ENCODE assay signal across 10 mouse cellular contexts in the genomic region with DNA sequence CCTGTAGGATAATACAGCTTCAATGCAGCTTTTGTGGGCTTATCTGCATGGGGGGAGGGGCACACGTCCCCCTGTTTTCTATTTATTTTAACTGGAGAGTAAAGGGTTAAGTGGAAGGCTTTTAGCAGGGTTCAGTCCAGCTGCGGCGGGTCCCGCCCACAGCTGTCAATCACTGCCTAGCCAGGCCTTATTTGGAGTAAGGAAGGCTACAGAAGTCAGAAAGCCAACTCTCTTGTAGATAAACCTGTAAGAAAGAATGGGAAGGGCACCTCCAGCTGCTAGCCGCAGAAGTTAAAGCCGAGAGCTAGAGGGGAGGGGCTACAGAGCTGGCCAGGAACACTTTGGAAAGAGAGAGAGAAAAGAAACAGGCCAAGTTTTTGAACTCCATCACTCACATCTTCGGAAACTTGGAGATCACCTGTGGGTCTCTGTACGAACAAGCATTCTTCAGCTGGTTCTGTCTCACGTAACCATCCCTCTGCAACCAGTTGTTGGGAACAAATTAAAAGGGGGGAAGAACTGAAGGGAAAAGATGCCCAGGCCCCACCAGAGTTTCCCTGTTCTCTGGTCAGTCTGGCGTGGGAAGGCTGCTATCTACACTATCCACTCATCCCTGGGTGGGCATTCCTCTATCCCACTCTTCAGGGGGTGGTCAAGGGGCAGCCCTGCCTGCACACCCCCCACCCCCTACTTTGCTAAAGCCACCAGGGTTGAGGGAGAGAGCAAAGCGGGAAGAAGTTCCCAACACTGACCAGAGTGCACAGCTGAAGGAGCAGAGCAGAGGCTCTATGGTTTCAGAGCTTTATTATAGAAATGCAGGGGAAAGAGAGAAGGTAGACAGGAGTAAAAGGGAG.
DNase-seq lines count a peak whose midpoint lies in the region; ATAC-seq and TF ChIP-seq lines count a peak whose summit lies in the region.
"Had no signal": no experiment of that assay in that cellular context is flagged by ENCODE, and none has a peak within 500 bp of the region (broad histone marks: within the 10 kb centered on the region; RNA-seq: fewer than 3 reads in every experiment).

No protein-coding gene starts in this region.

- 0 out of 2 replicates have a peak, but pooled peaks cover 2% of the 10 kb centered on the region for H3K4me1 ChIP-seq in forebrain, embryonic 14.5 days (ENCODE audit: control insufficient read depth, insufficient read depth, low read length)
- peaks cover 7% of the 10 kb centered on the region; the same call in 1 of the 2 replicates for H3K4me1 ChIP-seq in stomach, embryonic 14.5 days (ENCODE audit: control insufficient read depth, insufficient read depth, low read length)

- H3K4me2 ChIP-seq in forebrain, embryonic 14.5 days (ENCODE audit: low read length), result no peak overlapping the region
- peak overlapping the region; percentile 6; the same call in 1 of the 2 replicates for H3K4me2 ChIP-seq in stomach, embryonic 14.5 days (replicated peaks; ENCODE audit: low read depth, low read length)

- H3K27me3 ChIP-seq in forebrain, embryonic 14.5 days (replicated peaks; ENCODE audit: control insufficient read depth, insufficient read depth, low read length), result no peaks in the 10 kb centered on the region
- H3K27me3 ChIP-seq in stomach, embryonic 14.5 days (ENCODE audit: control insufficient read depth, insufficient read depth, low read length), result no peaks in the 10 kb centered on the region

- no peak for TF ChIP-seq CTCF in gastrocnemius, adult 2 months (IDR thresholded peaks at IDR 0.05)

- DNase-seq in kidney, postnatal 10 days, result peak; percentile 9
- no peak for DNase-seq in kidney, postnatal 25 days
- DNase-seq in forebrain, embryonic 14.5 days (ENCODE audit: low spot score), result peak; percentile 32
- peak; percentile 6 for DNase-seq in liver
- DNase-seq in gastrocnemius, adult 2 months, result no peak
- no peak for DNase-seq in cerebellum, adult 9-10 months
- DNase-seq in gastrocnemius, postnatal 10 days, result no peak
- DNase-seq: cerebellum, postnatal 36 days had no signal

- no peak overlapping the region for H3K4me3 ChIP-seq in forebrain, embryonic 14.5 days (ENCODE audit: low read depth, low read length)
- H3K4me3 ChIP-seq in stomach, embryonic 14.5 days (ENCODE audit: low read depth, low read length), result no peak overlapping the region
- H3K4me3 ChIP-seq in gastrocnemius, adult 2 months, result no peak overlapping the region

- no peaks in the 10 kb centered on the region for H3K9me3 ChIP-seq in forebrain, embryonic 14.5 days (replicated peaks; ENCODE audit: control insufficient read depth, low read length)
- H3K9me3 ChIP-seq in stomach, embryonic 14.5 days (ENCODE audit: control insufficient read depth, low read depth, low read length), result no peaks in the 10 kb centered on the region
- H3K9me3 ChIP-seq: G1E had no signal

- WGBS in forebrain, embryonic 14.5 days, result 5% methylated on average over 11 of the region's 11 CpGs
- WGBS in stomach, embryonic 14.5 days, result 5% methylated on average over 11 of the region's 11 CpGs

- peak; percentile 60 for ATAC-seq in forebrain, embryonic 14.5 days
- ATAC-seq in stomach, embryonic 14.5 days (ENCODE audit: insufficient number of reproducible peaks, insufficient read depth, low FRiP score, low read depth), result peak; percentile 93

- intact Hi-C loops in gastrocnemius, adult 2 months (cut with DNase I), result no loop called here

- H3K9ac ChIP-seq in forebrain, embryonic 14.5 days (ENCODE audit: low read length), result no peak overlapping the region
- no peak overlapping the region for H3K9ac ChIP-seq in stomach, embryonic 14.5 days (replicated peaks; ENCODE audit: low read depth, low read length)

- H3K27ac ChIP-seq in forebrain, embryonic 14.5 days (ENCODE audit: low read depth, low read length), result no peak overlapping the region
- H3K27ac ChIP-seq in stomach, embryonic 14.5 days (ENCODE audit: low read length), result no peak overlapping the region
- no peak overlapping the region for H3K27ac ChIP-seq in gastrocnemius, adult 2 months

- H3K36me3 ChIP-seq in forebrain, embryonic 14.5 days (ENCODE audit: control insufficient read depth, insufficient read depth, low read length), result no peaks in the 10 kb centered on the region
- H3K36me3 ChIP-seq in stomach, embryonic 14.5 days (ENCODE audit: control insufficient read depth, insufficient read depth, low read length), result no peaks in the 10 kb centered on the region
- H3K36me3 ChIP-seq: G1E had no signal

Comparison
In these comparisons a context has a peak if more than half of its experiments do, and no peak if none do; other contexts are left out.
1. DNase-seq: peak in kidney, postnatal 10 days (single experiment), forebrain, embryonic 14.5 days (single experiment) and liver (single experiment); none in kidney, postnatal 25 days (0 of 2), gastrocnemius, adult 2 months (single experiment), cerebellum, adult 9-10 months (single experiment) and gastrocnemius, postnatal 10 days (single experiment).